Mouse (Mus musculus) thymus, adult 2 months (tissue): ENCODE measurements around the gene 1700021F05Rik.

Source experiments
- CTCF ChIP-seq: fragments of 200-500 bp; IDR thresholded peaks from 2 replicates; pipeline ENCODE4 v1.5.1; 2012; ENCODE audit warnings: mild to moderate bottlenecking, control low read depth, low read length, moderate library complexity, borderline replicate concordance; ENCODE audit not compliant: control insufficient read depth, poor library complexity, insufficient read depth; ENCODE audit errors: extremely low read depth
- POLR2A ChIP-seq: fragments of 200-500 bp; IDR thresholded peaks from 2 replicates; pipeline ENCODE4 v1.6.1; 2012; ENCODE audit warnings: mild to moderate bottlenecking, low read length, control low read depth, moderate library complexity; ENCODE audit not compliant: control insufficient read depth, poor library complexity, insufficient read depth; ENCODE audit errors: extremely low read depth

GRCm38 (mm10) chr10:43541153-43541544 lies 355 bp upstream of the 1700021F05Rik start:
- TF ChIP-seq POLR2A (no peak), CTCF (no peak)
